Mouse (Mus musculus) cerebellum, postnatal 10 days (tissue): ENCODE results near the gene Olfr613.
"Not testable (repeated sequence)": the region's sequence is repeated elsewhere in the genome, so short reads cannot be mapped to it uniquely, and the experiment has no call there.

Source experiments
- DNase-seq, 2 experiments: peaks; one replicate each; pipeline ENCODE4 v3.0.0; 2021; ENCODE audit warnings: mixed read lengths in 2 of 2

Gene Olfr613

DNA sequence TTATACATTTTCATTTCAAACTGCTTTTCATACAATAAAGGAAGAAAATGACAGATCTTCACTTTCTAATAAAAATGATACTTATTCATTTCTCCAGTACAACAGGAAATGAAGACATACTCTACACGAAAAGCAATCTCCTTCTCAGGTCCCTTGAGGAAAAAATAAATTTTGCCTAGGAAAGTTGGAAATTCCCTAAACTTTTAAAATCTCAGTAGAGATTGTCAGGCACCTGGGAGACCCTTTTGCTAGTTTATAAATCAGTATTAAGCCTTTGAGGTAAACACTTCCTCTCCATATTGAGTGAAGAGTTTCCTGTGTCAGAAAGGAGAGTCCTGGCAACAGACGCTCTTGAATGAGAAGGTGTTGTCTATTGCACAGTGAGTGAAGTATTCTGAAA, at the start of gene Olfr613:
Gene Olfr613 (plus strand): TSS at position 301 of the 400 bp plus-strand sequence.
- DNase-seq: no peak

DNA sequence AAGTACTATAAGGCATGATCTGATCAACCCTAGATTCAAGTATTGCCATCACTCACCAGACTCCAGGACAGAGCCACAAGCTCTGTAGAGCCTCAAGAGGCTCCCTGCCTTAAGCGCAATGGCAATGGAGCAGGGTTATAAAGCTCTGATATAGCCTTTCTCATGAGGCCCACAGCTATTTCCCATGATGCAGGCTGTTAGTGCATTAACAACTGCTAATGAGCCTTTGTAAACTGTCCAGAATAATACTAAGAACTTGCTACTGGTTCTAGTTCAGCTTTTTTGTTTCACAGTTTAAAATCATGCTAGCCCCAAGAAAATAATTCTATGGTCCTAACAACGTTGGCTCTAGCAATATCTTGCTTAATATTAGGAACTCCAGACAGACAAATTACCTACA, 35.9 kb upstream of the Olfr613 start, which contains the start of gene Olfr610:
Gene Olfr610 (minus strand): TSS at position 101 of the 400 bp plus-strand sequence.
- DNase-seq: no peak

DNA sequence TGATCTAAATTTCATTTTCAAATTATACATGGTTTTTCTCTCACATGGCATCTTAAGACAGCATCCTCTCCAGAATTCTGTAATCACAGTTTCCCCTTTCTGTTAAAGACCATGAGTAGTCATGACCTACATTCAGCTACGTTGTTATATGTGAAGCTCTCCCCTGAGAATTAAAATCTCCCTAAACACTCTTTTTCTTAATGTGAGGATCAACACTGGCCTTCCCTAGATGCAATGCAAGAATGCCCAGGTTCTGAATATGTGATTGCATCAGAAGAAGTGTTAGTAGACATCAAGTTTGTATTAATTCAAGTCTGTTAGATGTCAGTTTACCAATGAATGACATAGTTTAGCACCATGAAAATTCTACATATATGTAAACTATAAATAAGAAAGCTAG, 27.1 kb upstream of the Olfr613 start, which contains the start of gene Olfr611:
Gene Olfr611 (minus strand): TSS at position 101 of the 400 bp plus-strand sequence.
- not testable (repeated sequence) for DNase-seq

DNA sequence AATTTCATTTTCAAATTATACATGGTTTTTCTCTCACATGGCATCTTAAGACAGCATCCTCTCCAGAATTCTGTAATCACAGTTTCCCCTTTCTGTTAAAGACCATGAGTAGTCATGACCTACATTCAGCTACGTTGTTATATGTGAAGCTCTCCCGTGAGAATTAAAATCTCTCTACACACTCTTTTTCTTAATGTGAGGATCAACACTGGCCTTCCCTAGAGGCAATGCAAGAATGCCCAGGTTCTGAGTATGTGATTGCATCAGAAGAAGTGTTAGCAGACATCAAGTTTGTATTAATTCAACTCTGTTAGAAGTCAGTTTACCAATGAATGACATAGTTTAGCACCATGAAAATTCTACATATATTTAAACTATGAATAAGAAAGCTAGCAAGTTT, 5.3 kb upstream of the Olfr613 start, which contains the start of gene Olfr612:
Gene Olfr612 (minus strand): TSS at position 101 of the 400 bp plus-strand sequence.
- not testable (repeated sequence) for DNase-seq

DNA sequence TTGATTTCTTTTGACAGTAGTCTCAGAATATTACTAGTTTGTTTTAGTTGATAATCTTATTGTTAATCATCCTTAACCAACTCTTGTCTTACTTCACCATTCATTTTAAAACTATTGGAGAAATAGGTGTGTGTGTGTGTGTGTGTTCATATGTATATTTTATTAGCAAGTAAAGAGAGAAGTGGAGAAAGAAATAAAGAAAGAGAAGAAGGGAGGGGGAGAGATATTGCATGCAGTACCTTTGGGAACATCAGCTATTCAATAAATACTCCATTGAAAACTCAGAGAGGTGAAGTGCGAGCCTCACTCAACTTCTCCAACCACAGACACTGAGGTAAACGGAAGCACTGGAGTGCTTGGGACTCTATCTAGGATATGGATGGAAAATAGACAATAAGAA, 7.9 kb downstream of the Olfr613 start, which contains the start of gene Olfr615:
Gene Olfr615 (plus strand): TSS at position 301 of the 400 bp plus-strand sequence.
- no peak for DNase-seq

DNA sequence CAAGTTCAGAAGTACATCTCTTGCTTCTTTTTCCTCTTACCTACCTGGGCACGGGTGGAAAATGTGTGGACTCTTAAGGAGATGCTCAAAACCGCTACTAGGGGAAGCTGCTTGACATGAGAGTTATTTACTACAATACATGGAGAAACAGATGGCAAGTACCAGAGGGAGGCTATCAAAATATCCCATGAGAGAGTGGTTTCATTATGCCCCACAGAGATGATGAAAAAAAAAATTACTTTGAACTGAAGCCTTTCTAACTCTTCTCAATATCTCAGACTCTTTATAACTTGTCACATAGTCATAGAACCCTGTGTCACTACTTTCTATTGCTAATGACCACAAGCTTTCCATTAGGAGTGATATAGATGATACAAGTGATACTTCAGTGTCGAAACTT, 21.2 kb downstream of the Olfr613 start, which contains the start of gene Olfr616:
Gene Olfr616 (minus strand): TSS at position 101 of the 400 bp plus-strand sequence.
- DNase-seq: no peak

DNA sequence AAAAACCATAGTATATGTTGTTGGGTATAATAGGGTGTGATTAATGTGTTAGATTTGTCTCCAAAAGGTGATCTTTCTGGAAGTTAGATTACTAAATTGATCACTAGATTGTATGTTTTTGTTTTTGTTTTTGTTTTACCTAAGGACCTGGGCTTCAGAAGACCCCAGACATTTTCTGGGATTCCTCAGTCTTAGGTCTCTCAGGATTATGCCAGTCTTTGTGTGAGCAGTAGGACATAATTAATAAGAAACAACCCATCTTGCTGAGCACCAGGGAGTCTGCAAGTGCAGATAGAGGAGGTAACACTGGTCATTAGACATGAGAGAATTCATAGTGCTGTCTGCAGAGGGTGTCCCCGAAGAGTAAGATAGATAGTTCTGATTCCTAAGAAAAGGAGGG, 24.9 kb downstream of the Olfr613 start, which contains the start of gene Olfr617:
Gene Olfr617 (plus strand): TSS at position 301 of the 400 bp plus-strand sequence.
- no peak for DNase-seq

DNA sequence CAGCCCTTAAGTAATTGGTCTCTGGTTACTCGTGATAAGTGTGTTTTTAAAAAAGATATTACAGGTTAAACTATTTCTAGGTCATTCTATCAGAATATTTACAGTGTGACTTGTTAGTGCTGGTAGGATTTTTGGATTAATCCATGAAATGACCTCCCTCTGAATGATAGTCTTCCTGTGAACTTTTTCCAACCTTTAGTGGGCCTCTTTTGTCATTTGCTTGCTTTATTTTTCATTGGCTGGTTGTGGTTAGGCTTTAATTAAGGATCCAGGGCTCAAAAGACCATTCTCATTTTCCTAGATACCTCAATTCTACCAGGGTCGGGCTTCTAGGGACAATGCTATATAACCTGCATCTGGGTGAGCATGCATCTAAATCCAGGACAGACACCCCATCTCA, 41.9 kb downstream of the Olfr613 start, which contains the start of gene Olfr618:
Gene Olfr618 (plus strand): TSS at position 301 of the 400 bp plus-strand sequence.
- no peak for DNase-seq

DNA sequence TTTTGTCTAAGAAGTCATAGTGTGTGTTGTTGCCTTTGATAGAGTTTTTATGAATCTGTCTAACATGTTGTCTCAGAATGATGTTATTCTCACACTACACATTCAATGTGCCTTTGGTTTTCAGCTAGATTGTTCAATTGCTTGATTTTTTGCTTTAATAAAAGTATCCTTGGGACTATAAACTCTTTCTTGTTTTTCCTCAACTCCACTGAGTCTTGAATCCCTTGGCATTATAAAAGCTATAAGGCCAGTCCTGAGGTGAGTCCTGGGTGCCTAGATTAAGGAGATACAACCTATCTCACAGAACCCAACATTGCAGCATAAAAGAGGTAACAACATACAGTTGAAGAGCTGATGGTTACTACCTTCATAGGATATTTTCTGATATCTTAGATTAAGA, 52.4 kb downstream of the Olfr613 start, which contains the start of gene Olfr619:
Gene Olfr619 (plus strand): TSS at position 301 of the 400 bp plus-strand sequence.
- DNase-seq: no peak
